Mouse (Mus musculus) lung, postnatal 10 days (tissue): ENCODE measurements at regions not wholly inside any gene's neighbourhood (a gene's known extent, or its start where the extent isn't known, plus 50 kb on each side); places are given as distances from the start of the nearest gene placed in this dataset.

ENCODE experiments used
- DNase-seq: peaks from one replicate; pipeline ENCODE4 v3.0.0; 2021

- no peak for DNase-seq
These were observed 306.1 kb upstream of the Myt1l start for GRCm38 (mm10) chr12:29222099-29222498.

GRCm38 (mm10) chr12:29226001-29226400 lies 302.2 kb upstream of the Myt1l start:
- no peak for DNase-seq

GRCm38 (mm10) chr12:29232492-29233447 lies 295.4 kb upstream of the Myt1l start:
- no peak for DNase-seq

- DNase-seq, result no peak
These were observed 291.7 kb upstream of the Myt1l start for GRCm38 (mm10) chr12:29236496-29236895.

- no peak for DNase-seq
These were observed 290.7 kb upstream of the Myt1l start for GRCm38 (mm10) chr12:29237516-29237915.

GRCm38 (mm10) chr12:29239482-29239881 lies 288.7 kb upstream of the Myt1l start:
- no peak for DNase-seq

GRCm38 (mm10) chr12:29239975-29240374 lies 288.2 kb upstream of the Myt1l start:
- peak; percentile 28 for DNase-seq

- DNase-seq, result no peak
These were observed 285.1 kb upstream of the Myt1l start for GRCm38 (mm10) chr12:29243087-29243486.

- DNase-seq, result no peak
These were observed 282.1 kb upstream of the Myt1l start for GRCm38 (mm10) chr12:29246041-29246440.

GRCm38 (mm10) chr12:29247356-29247755 lies 280.8 kb upstream of the Myt1l start:
- no peak for DNase-seq

- DNase-seq, result no peak
These were observed 279.7 kb upstream of the Myt1l start for GRCm38 (mm10) chr12:29248459-29248858.

GRCm38 (mm10) chr12:29256103-29256502 lies 272.1 kb upstream of the Myt1l start:
- no peak for DNase-seq

- DNase-seq, result no peak
These were observed 271.0 kb upstream of the Myt1l start for GRCm38 (mm10) chr12:29257011-29257734.

GRCm38 (mm10) chr12:29257735-29258547 lies 270.2 kb upstream of the Myt1l start:
- DNase-seq, result peak; percentile 47

- no peak for DNase-seq
These were observed 269.7 kb upstream of the Myt1l start for GRCm38 (mm10) chr12:29258548-29258874.

GRCm38 (mm10) chr12:29258966-29259365 lies 269.2 kb upstream of the Myt1l start:
- peak; percentile 11 for DNase-seq

- no peak for DNase-seq
These were observed 254.0 kb upstream of the Myt1l start for GRCm38 (mm10) chr12:29274166-29274565.

GRCm38 (mm10) chr12:29275676-29276075 lies 252.5 kb upstream of the Myt1l start:
- peak; percentile 27 for DNase-seq

- no peak for DNase-seq
These were observed 248.5 kb upstream of the Myt1l start for GRCm38 (mm10) chr12:29279631-29280080.

GRCm38 (mm10) chr12:29280081-29280788 lies 247.9 kb upstream of the Myt1l start:
- peak; percentile 71 for DNase-seq

GRCm38 (mm10) chr12:29280861-29281630 lies 247.1 kb upstream of the Myt1l start:
- DNase-seq, result no peak

GRCm38 (mm10) chr12:29288801-29289200 lies 239.4 kb upstream of the Myt1l start:
- DNase-seq, result no peak
